Mouse (Mus musculus) small intestine, adult 2 months (tissue): ENCODE data around the gene Gm20388. TPM values are rescaled to one million over a fixed set of nuclear protein-coding genes. Genes with fewer than 3 reads are reported as not detected.

Experiments used
- H3K27ac ChIP-seq: fragments of 200-500 bp; 2 replicates; pipeline ENCODE4 v1.5.1; 2012; ENCODE audit warnings: low read depth, low read length, control low read depth, inconsistent platforms; ENCODE audit not compliant: insufficient read depth
- H3K27me3 ChIP-seq: fragments of 200-500 bp; 2 replicates; pipeline ENCODE4 v1.6.1; 2012; ENCODE audit warnings: mild to moderate bottlenecking, moderate library complexity, low read length, inconsistent platforms; ENCODE audit not compliant: control insufficient read depth, insufficient read depth
- H3K36me3 ChIP-seq: fragments of 200-500 bp; 2 replicates; pipeline ENCODE4 v1.6.1; 2012; ENCODE audit warnings: mild to moderate bottlenecking, low read length, control low read depth, inconsistent platforms; ENCODE audit not compliant: control insufficient read depth, insufficient read depth
- H3K4me1 ChIP-seq: fragments of 200-500 bp; 2 replicates; pipeline ENCODE4 v1.6.1; 2012; ENCODE audit warnings: low read length, inconsistent platforms, mixed read lengths; ENCODE audit not compliant: control insufficient read depth, insufficient read depth, insufficient read length
- H3K4me3 ChIP-seq: fragments of 200-500 bp; 2 replicates; pipeline ENCODE4 v1.5.1; 2012; ENCODE audit warnings: low read depth, mild to moderate bottlenecking, control low read depth, inconsistent platforms, low read length, moderate library complexity
- CTCF ChIP-seq: fragments of 200-500 bp; IDR thresholded peaks from 2 replicates; pipeline ENCODE4 v1.5.1; 2012; ENCODE audit warnings: low read depth, mild to moderate bottlenecking, control low read depth, inconsistent platforms, low read length, moderate library complexity, mixed read lengths; ENCODE audit not compliant: insufficient replicate concordance, insufficient read length; ENCODE audit errors: extremely low read depth
- POLR2A ChIP-seq: fragments of 200-500 bp; IDR thresholded peaks from 2 replicates; pipeline ENCODE4 v1.6.1; 2012; ENCODE audit warnings: low read depth, mild to moderate bottlenecking, control low read depth, inconsistent platforms, low read length, moderate library complexity
- WGBS: fragments of 180-500 bp; shearing (Covaris S2); methylation state at CpG from one replicate; pipeline ENCODE4 v1.1.7; 2018; 5-methylcytosine and 5-hydroxymethylcytosine counted together
- polyA plus RNA-seq: library from polyadenylated mRNA; depleted of rRNA; stranded (reverse); fragments of >200 nt; gene quantifications from 2 replicates; pipeline ENCODE4 v1.2.3, GENCODE M21; 2012

Gene Gm20388
- polyA plus RNA-seq, 1 experiment, result 37.3 TPM

GRCm38 (mm10) chr8:120205916-120206315 lies 295.3 kb downstream of the Gm20388 start:
- Histone ChIP-seq H3K4me3 (no peak overlapping the region), H3K4me1 (peaks cover 7% of the 10 kb centered on the region), H3K27ac (no peak overlapping the region), H3K27me3 (no peaks in the 10 kb centered on the region), H3K36me3 (no peaks in the 10 kb centered on the region)
- TF ChIP-seq POLR2A (no peak), CTCF (no peak)
- 84% methylated on average over 9 of the region's 9 CpGs for WGBS

- Histone ChIP-seq H3K4me1 (peaks cover 7% of the 10 kb centered on the region), H3K27ac (no peak overlapping the region), H3K4me3 (no peak overlapping the region), H3K36me3 (no peaks in the 10 kb centered on the region), H3K27me3 (no peaks in the 10 kb centered on the region)
- WGBS, result 84% methylated on average over 8 of the region's 8 CpGs
- TF ChIP-seq CTCF (no peak), POLR2A (no peak)
Observed at GRCm38 (mm10) chr8:120207364-120207763, 296.7 kb downstream of the Gm20388 start.

- WGBS, result 34% methylated on average over 11 of the region's 11 CpGs
- peaks cover 7% of the 10 kb centered on the region for H3K4me1 ChIP-seq
- TF ChIP-seq CTCF, result no peak
- no peak for TF ChIP-seq POLR2A
- no peaks in the 10 kb centered on the region for H3K36me3 ChIP-seq
- H3K27ac ChIP-seq, result no peak overlapping the region
- no peaks in the 10 kb centered on the region for H3K27me3 ChIP-seq
- no peak overlapping the region for H3K4me3 ChIP-seq
Observed at GRCm38 (mm10) chr8:120208113-120208512, 297.5 kb downstream of the Gm20388 start.

- Histone ChIP-seq H3K27me3 (no peaks in the 10 kb centered on the region), H3K4me3 (no peak overlapping the region), H3K4me1 (peaks cover 6% of the 10 kb centered on the region; the same call in 1 of the 2 replicates), H3K36me3 (no peaks in the 10 kb centered on the region), H3K27ac (no peak overlapping the region)
- WGBS, result 23% methylated on average over 4 of the region's 4 CpGs
- TF ChIP-seq POLR2A (no peak), CTCF (no peak)
Observed at GRCm38 (mm10) chr8:120211345-120211744, 300.7 kb downstream of the Gm20388 start.

- TF ChIP-seq POLR2A (no peak), CTCF (no peak)
- H3K4me3 ChIP-seq, result no peak overlapping the region
Observed at GRCm38 (mm10) chr8:120212596-120212995, 302.0 kb downstream of the Gm20388 start.

GRCm38 (mm10) chr8:120213229-120213628 lies 302.6 kb downstream of the Gm20388 start:
- Histone ChIP-seq H3K4me1 (peaks cover 12% of the 10 kb centered on the region), H3K4me3 (no peak overlapping the region), H3K36me3 (no peaks in the 10 kb centered on the region), H3K27me3 (no peaks in the 10 kb centered on the region), H3K27ac (no peak overlapping the region)
- 89% methylated on average over 3 of the region's 3 CpGs for WGBS
- no peak for TF ChIP-seq POLR2A
- no peak for TF ChIP-seq CTCF

More at GRCm38 (mm10) chr8:120212596-120212995, 302.0 kb downstream of the Gm20388 start:
- Histone ChIP-seq H3K4me1 (peaks cover 12% of the 10 kb centered on the region), H3K27ac (no peak overlapping the region), H3K27me3 (no peaks in the 10 kb centered on the region), H3K36me3 (no peaks in the 10 kb centered on the region)
- WGBS, result 90% methylated on average over 7 of the region's 7 CpGs

GRCm38 (mm10) chr8:120213939-120214338 lies 303.3 kb downstream of the Gm20388 start:
- peaks cover 12% of the 10 kb centered on the region for H3K4me1 ChIP-seq
- TF ChIP-seq POLR2A, result no peak
- TF ChIP-seq CTCF, result no peak
- H3K4me3 ChIP-seq, result no peak overlapping the region
- H3K27ac ChIP-seq, result no peak overlapping the region
- WGBS, result 58% methylated on average over 5 of the region's 5 CpGs
- H3K36me3 ChIP-seq, result no peaks in the 10 kb centered on the region
- H3K27me3 ChIP-seq, result no peaks in the 10 kb centered on the region
